18 mouse cellular contexts compared by ENCODE assay signal in genomic region chr7:99919164-99919563, GRCm38 (mm10). TPM values are rescaled to one million over a fixed set of nuclear protein-coding genes. Genes with fewer than 3 reads are reported as not detected.
DNase-seq lines count a peak whose midpoint lies in the region; ATAC-seq and TF ChIP-seq lines count a peak whose summit lies in the region.
"Had no signal": no experiment of that assay in that cellular context is flagged by ENCODE, and none has a peak within 500 bp of the region (broad histone marks: within the 10 kb centered on the region; RNA-seq: fewer than 3 reads in every experiment).

No protein-coding gene starts in this region.

- no peak for TF ChIP-seq CTCF in thymus, adult 2 months (IDR thresholded peaks at IDR 0.05; ENCODE audit: borderline replicate concordance, control insufficient read depth, extremely low read depth, insufficient read depth, low read length, poor library complexity)

- no peak for TF ChIP-seq POLR2A in thymus, adult 2 months (IDR thresholded peaks at IDR 0.05; ENCODE audit: control insufficient read depth, extremely low read depth, insufficient read depth, low read length, poor library complexity)

- H3K27me3 ChIP-seq in thymus, adult 2 months (ENCODE audit: control insufficient read depth, insufficient read depth, low read length): no peaks in the 10 kb centered on the region
- H3K27me3 ChIP-seq: Patski had no signal

- H3K4me1 ChIP-seq in thymus, adult 2 months (replicated peaks; ENCODE audit: control insufficient read depth, insufficient read depth, low read length): peaks cover 53% of the 10 kb centered on the region

- H3K4me3 ChIP-seq in thymus, adult 2 months (ENCODE audit: control insufficient read depth, insufficient read depth, low read length): no peak overlapping the region
- H3K4me3 ChIP-seq: embryonic facial prominence, embryonic 15.5 days; forebrain, embryonic 10.5 days; heart, embryonic 13.5 days had no signal

- H3K36me3 ChIP-seq in thymus, adult 2 months (ENCODE audit: control insufficient read depth, insufficient read depth, low read length): peaks cover 10% of the 10 kb centered on the region

- DNase-seq in frontal cortex, postnatal 14 days (ENCODE audit: low spot score in 2 of 2): no peak
- DNase-seq in thymus, postnatal 14 days: peak; percentile 10
- no peak for DNase-seq in thymus, adult 2 months
- peak; percentile 63 for DNase-seq in layer of hippocampus, adult 9-10 months (ENCODE audit: low spot score)
- DNase-seq in telencephalon, adult 2 months (ENCODE audit: low read depth, low spot score): peak; percentile 74
- DNase-seq in heart, adult 8-10 months (ENCODE audit: low spot score): no peak
- DNase-seq: embryo, embryonic 11 days; heart, postnatal 4 days; kidney, adult 11 months; liver; lung, adult 18-20 months had no signal

- WGBS in thymus, adult 2 months: 98% methylated on average over 2 of the region's 2 CpGs

- no peak overlapping the region for H3K27ac ChIP-seq in thymus, adult 2 months (ENCODE audit: control insufficient read depth, insufficient read depth, low read length)
- H3K27ac ChIP-seq: embryonic facial prominence, embryonic 15.5 days; forebrain, embryonic 10.5 days; heart, embryonic 13.5 days; kidney, postnatal 0 days had no signal

- ATAC-seq in frontal cortex, adult (ENCODE audit: low TSS enrichment): peak; percentile 22; the same call in 1 of the 2 replicates
- ATAC-seq: hindbrain, embryonic 16.5 days; Patski had no signal

RNA-seq across cellular contexts. Expression of gene Spcs2, which starts 55.9 kb away (rescaled TPM):
- polyA plus RNA-seq in thymus, adult 2 months (2012; rRNA removed): 83.7 and 91.7 TPM in 2 replicates
- total RNA-seq in heart, adult 8-10 months (2022): 10 to 100 TPM; 60.3 to 67.9 (median 63.1) TPM

Comparison
In these comparisons a context has a peak if more than half of its experiments do, and no peak if none do; other contexts are left out.
1. DNase-seq: peak in thymus, postnatal 14 days (single experiment), layer of hippocampus, adult 9-10 months (single experiment) and telencephalon, adult 2 months (single experiment); none in frontal cortex, postnatal 14 days (0 of 2), thymus, adult 2 months (single experiment) and heart, adult 8-10 months (single experiment).